Mouse (Mus musculus) midbrain, postnatal 0 days (tissue): Measurements from ENCODE around the gene Dip2c. TPM values are rescaled to one million over a fixed set of nuclear protein-coding genes. Genes with fewer than 3 reads are reported as not detected.

ENCODE experiments used
- ATAC-seq: fragments of 200-750 bp; cut with Nextera tagmentation; 2 replicates; pipeline ENCODE4 v1.8.0; 2017; ENCODE audit warnings: moderate number of reproducible peaks, mild to moderate bottlenecking, moderate TSS enrichment, moderate library complexity; ENCODE audit not compliant: low FRiP score
- DNase-seq: peaks from one replicate; pipeline ENCODE4 v3.0.0-alpha.2; 2015; ENCODE audit warnings: low spot score
- H3K27ac ChIP-seq: fragments of 300-500 bp; sonication (generic); 2 replicates; pipeline ENCODE4 v1.5.1; 2014; ENCODE audit warnings: low read depth, mild to moderate bottlenecking, low read length, mixed read lengths
- H3K27me3 ChIP-seq: fragments of 300-500 bp; sonication (generic); 2 replicates; pipeline ENCODE4 v1.6.1; 2014; ENCODE audit warnings: low read length, control low read depth, mixed read lengths; ENCODE audit not compliant: insufficient read depth
- H3K36me3 ChIP-seq: fragments of 300-500 bp; sonication (generic); 2 replicates; pipeline ENCODE4 v1.6.1; 2014; ENCODE audit warnings: low read length, control low read depth, mixed read lengths; ENCODE audit not compliant: insufficient read depth
- H3K4me1 ChIP-seq: fragments of 300-500 bp; sonication (generic); 2 replicates; pipeline ENCODE4 v1.6.1; 2014; ENCODE audit warnings: mild to moderate bottlenecking, control low read depth, antibody characterized with exemption, low read length, mixed read lengths; ENCODE audit not compliant: insufficient read depth
- H3K4me2 ChIP-seq: fragments of 300-500 bp; sonication (generic); 2 replicates; pipeline ENCODE4 v1.6.1; 2014; ENCODE audit warnings: low read depth, mild to moderate bottlenecking, low read length, mixed read lengths; ENCODE audit not compliant: poor library complexity, severe bottlenecking
- H3K4me3 ChIP-seq: fragments of 300-500 bp; sonication (generic); 2 replicates; pipeline ENCODE4 v1.5.1; 2014; ENCODE audit warnings: low read depth, mild to moderate bottlenecking, low read length, moderate library complexity
- H3K9ac ChIP-seq: fragments of 300-500 bp; sonication (generic); replicated peaks from 2 replicates; pipeline ENCODE4 v1.6.1; 2014; ENCODE audit warnings: mild to moderate bottlenecking, low read length, moderate library complexity, mixed read lengths; ENCODE audit not compliant: poor library complexity, severe bottlenecking
- H3K9me3 ChIP-seq: fragments of 300-500 bp; sonication (generic); 2 replicates; pipeline ENCODE4 v1.6.1; 2016; ENCODE audit warnings: low read length, control low read depth
- CTCF ChIP-seq: IDR thresholded peaks from 2 replicates; pipeline ENCODE4 v1.5.1; 2016; ENCODE audit warnings: antibody characterized with exemption, mild to moderate bottlenecking
- WGBS: fragments of 180-500 bp; shearing (Covaris S2); extraction: QIAGEN DNeasy Blood & Tissue Kit; methylation state at CpG from one replicate; pipeline ENCODE4 v1.1.7; 2014; 5-methylcytosine and 5-hydroxymethylcytosine counted together
- polyA plus RNA-seq: library from polyadenylated mRNA; unstranded; fragments of >200 nt; fragmentation: Nextera tagmentation; extraction: Ambion mirVana; gene quantifications from 2 replicates; pipeline ENCODE4 v1.2.1, GENCODE M21; 2015
- total RNA-seq: library from RNA; depleted of rRNA; stranded (reverse); fragments of >200 nt; gene quantifications from 2 replicates; pipeline ENCODE4 v1.2.3, GENCODE M21; 2014

The Dip2c gene
- total and polyA plus RNA-seq, 2 experiments from 2014 or later = 9.7 to 74.4 TPM

DNA sequence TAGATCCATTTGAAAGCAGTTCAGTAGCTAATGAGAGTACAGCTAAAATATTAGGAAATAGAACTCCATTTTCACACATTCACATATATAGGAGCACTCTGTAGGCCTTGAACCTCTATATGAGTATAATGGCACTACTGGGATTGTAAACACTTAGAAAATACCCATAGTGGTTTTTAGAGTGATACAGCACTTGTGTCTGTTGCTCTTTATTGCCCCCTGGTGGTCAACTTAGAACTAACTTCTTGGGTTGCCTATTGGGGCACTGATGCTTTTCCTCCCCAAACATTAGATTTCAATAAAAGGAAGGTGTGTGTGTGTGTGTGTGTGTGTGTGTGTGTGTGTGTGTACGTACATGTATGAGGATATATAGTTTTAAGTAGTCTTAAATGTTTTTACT is 190.9 kb downstream of the Dip2c start:
- no peaks in the 10 kb centered on the region for H3K9me3 ChIP-seq
- WGBS = 44% methylated on average over 1 of the region's 1 CpGs
- H3K4me2 ChIP-seq = no peak overlapping the region
- H3K9ac ChIP-seq = no peak overlapping the region
- H3K4me1 ChIP-seq = no peaks in the 10 kb centered on the region
- TF ChIP-seq CTCF = peak; percentile 72
- no peak overlapping the region for H3K4me3 ChIP-seq
- no peak overlapping the region for H3K27ac ChIP-seq
- ATAC-seq (no peak), DNase-seq (peak; percentile 72)
- no peaks in the 10 kb centered on the region for H3K36me3 ChIP-seq
- H3K27me3 ChIP-seq = no peaks in the 10 kb centered on the region

- no peaks in the 10 kb centered on the region for H3K9me3 ChIP-seq
- H3K9ac ChIP-seq = no peak overlapping the region
- H3K36me3 ChIP-seq = no peaks in the 10 kb centered on the region
- no peaks in the 10 kb centered on the region for H3K27me3 ChIP-seq
- no peak overlapping the region for H3K4me2 ChIP-seq
- H3K27ac ChIP-seq = no peak overlapping the region
- TF ChIP-seq CTCF = no peak
- 84% methylated on average over 1 of the region's 1 CpGs for WGBS
- no peak for DNase-seq
- no peaks in the 10 kb centered on the region for H3K4me1 ChIP-seq
- no peak overlapping the region for H3K4me3 ChIP-seq
- no peak for ATAC-seq
These were observed 197.1 kb downstream of the Dip2c start for GRCm38 (mm10) chr13:9473383-9473782.

GRCm38 (mm10) chr13:9481722-9482121 is 205.4 kb downstream of the Dip2c start:
- H3K4me2 ChIP-seq = no peak overlapping the region
- H3K27ac ChIP-seq = no peak overlapping the region
- no peak for TF ChIP-seq CTCF
- no peak overlapping the region for H3K4me3 ChIP-seq
- no peaks in the 10 kb centered on the region for H3K27me3 ChIP-seq
- no peaks in the 10 kb centered on the region for H3K36me3 ChIP-seq
- 77% methylated on average over 1 of the region's 1 CpGs for WGBS
- H3K9me3 ChIP-seq = no peaks in the 10 kb centered on the region
- no peak for ATAC-seq
- DNase-seq = no peak
- no peaks in the 10 kb centered on the region for H3K4me1 ChIP-seq
- H3K9ac ChIP-seq = no peak overlapping the region

DNA sequence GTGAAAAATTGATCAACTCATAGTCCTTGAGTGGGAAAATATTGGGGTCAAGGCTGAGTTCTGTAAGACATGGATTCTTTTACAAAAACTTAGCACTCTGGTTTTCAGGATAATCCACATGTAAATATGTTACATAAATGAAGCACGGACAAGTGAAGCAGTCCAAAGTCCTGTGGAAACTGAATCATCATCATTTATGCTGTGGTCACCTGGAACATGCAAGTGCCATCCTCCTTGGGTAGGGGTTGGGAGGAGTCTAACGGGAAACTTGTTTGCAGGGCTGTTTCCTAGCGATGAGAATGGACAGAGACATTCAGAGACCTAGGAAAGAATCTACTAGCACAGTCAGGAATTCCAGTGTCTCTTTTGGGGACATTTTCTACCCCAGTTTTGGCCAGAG is 213.4 kb downstream of the Dip2c start:
- no peak for TF ChIP-seq CTCF
- no peak overlapping the region for H3K27ac ChIP-seq
- H3K27me3 ChIP-seq = no peaks in the 10 kb centered on the region
- no peak overlapping the region for H3K4me2 ChIP-seq
- H3K4me3 ChIP-seq = no peak overlapping the region
- H3K36me3 ChIP-seq = no peaks in the 10 kb centered on the region
- H3K4me1 ChIP-seq = no peaks in the 10 kb centered on the region
- 91% methylated on average over 3 of the region's 3 CpGs for WGBS
- ATAC-seq (no peak), DNase-seq (no peak)
- no peaks in the 10 kb centered on the region for H3K9me3 ChIP-seq
- H3K9ac ChIP-seq = no peak overlapping the region

DNA sequence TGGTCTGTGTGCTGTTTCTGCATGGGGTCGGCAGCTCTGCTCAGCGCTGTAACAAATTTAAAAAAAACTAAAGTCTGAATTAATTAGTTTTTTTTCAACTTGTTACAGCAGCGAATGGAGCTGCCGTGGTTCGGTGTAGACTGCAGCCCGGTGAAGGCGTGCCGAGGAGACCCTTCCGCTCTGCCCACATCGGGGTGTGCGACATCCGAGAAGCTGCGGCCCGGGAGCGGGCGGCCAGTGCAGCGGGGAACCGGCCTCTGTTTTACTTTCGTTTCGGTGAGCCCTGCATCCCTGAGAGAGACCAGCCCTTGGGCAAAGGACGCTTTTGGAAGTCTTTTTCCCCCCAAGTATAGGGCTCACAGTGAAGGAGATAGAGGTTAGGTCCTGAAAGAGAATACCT is 218.4 kb downstream of the Dip2c start:
- ATAC-seq = no peak

GRCm38 (mm10) chr13:9504118-9504856 is 228.0 kb downstream of the Dip2c start:
- WGBS = 81% methylated on average over 6 of the region's 6 CpGs
- no peak for DNase-seq
- Histone ChIP-seq H3K9ac (no peak overlapping the region), H3K4me3 (no peak overlapping the region), H3K27me3 (no peaks in the 10 kb centered on the region), H3K27ac (no peak overlapping the region), H3K36me3 (no peaks in the 10 kb centered on the region), H3K9me3 (no peaks in the 10 kb centered on the region), H3K4me2 (no peak overlapping the region), H3K4me1 (no peaks in the 10 kb centered on the region)
- no peak for ATAC-seq
- TF ChIP-seq CTCF = no peak

More for the DNA sequence above, 218.4 kb downstream of the Dip2c start:
- Histone ChIP-seq H3K9ac (no peak overlapping the region), H3K27me3 (no peaks in the 10 kb centered on the region), H3K4me3 (peak overlapping the region; percentile 9; the same call in 1 of the 2 replicates), H3K36me3 (no peaks in the 10 kb centered on the region), H3K4me1 (no peaks in the 10 kb centered on the region), H3K9me3 (no peaks in the 10 kb centered on the region), H3K4me2 (peak overlapping the region; percentile 24; the same call in 1 of the 2 replicates), H3K27ac (no peak overlapping the region)
- DNase-seq = no peak
- no peak for TF ChIP-seq CTCF
- 77% methylated on average over 21 of the region's 21 CpGs for WGBS
